Mouse (Mus musculus) stomach, embryonic 16.5 days (tissue): ENCODE measurements around the gene BC055324. TPM values are rescaled to one million over a fixed set of nuclear protein-coding genes. Genes with fewer than 3 reads are reported as not detected.

Experiments
- ATAC-seq: fragments of 200-750 bp; cut with Nextera tagmentation; 2 replicates; pipeline ENCODE4 v1.8.0; 2017; ENCODE audit warnings: moderate number of reproducible peaks, moderate TSS enrichment; ENCODE audit not compliant: insufficient read depth, low FRiP score
- H3K27ac ChIP-seq: fragments of 300-500 bp; sonication (generic); 2 replicates; pipeline ENCODE4 v1.5.1; 2014; ENCODE audit warnings: low read length
- H3K27me3 ChIP-seq: fragments of 300-500 bp; sonication (generic); 2 replicates; pipeline ENCODE4 v1.6.1; 2014; ENCODE audit warnings: low read length, control low read depth, mixed read lengths; ENCODE audit not compliant: control insufficient read depth, insufficient read depth
- H3K36me3 ChIP-seq: fragments of 300-500 bp; sonication (generic); 2 replicates; pipeline ENCODE4 v1.6.1; 2014; ENCODE audit warnings: low read length; ENCODE audit not compliant: control insufficient read depth, insufficient read depth
- H3K4me1 ChIP-seq: fragments of 300-500 bp; sonication (generic); 2 replicates; pipeline ENCODE4 v1.6.1; 2014; ENCODE audit warnings: low read length, control low read depth, mixed read lengths; ENCODE audit not compliant: control insufficient read depth, insufficient read depth
- H3K4me2 ChIP-seq: fragments of 300-500 bp; sonication (generic); 2 replicates; pipeline ENCODE4 v1.6.1; 2014; ENCODE audit warnings: low read depth, low read length, mixed read lengths
- H3K4me3 ChIP-seq: fragments of 300-500 bp; sonication (generic); replicated peaks from 2 replicates; pipeline ENCODE4 v1.5.1; 2014; ENCODE audit warnings: mild to moderate bottlenecking, low read length
- H3K9ac ChIP-seq: fragments of 300-500 bp; sonication (generic); 2 replicates; pipeline ENCODE4 v1.6.1; 2014; ENCODE audit warnings: low read length
- H3K9me3 ChIP-seq: fragments of 300-500 bp; sonication (generic); replicated peaks from 2 replicates; pipeline ENCODE4 v1.6.1; 2016; ENCODE audit warnings: low read length, control low read depth; ENCODE audit not compliant: control insufficient read depth
- WGBS: fragments of 180-500 bp; shearing (Covaris S2); extraction: QIAGEN DNeasy Blood & Tissue Kit; methylation state at CpG from one replicate; pipeline ENCODE4 v1.1.7; 2014; 5-methylcytosine and 5-hydroxymethylcytosine counted together
- polyA plus RNA-seq: library from polyadenylated mRNA; unstranded; fragments of >200 nt; fragmentation: Nextera tagmentation; extraction: Ambion mirVana; gene quantifications from 2 replicates; pipeline ENCODE4 v1.2.1, GENCODE M21; 2015

BC055324 gene
- polyA plus RNA-seq, 1 experiment from 2014 or later = 14.9 TPM

DNA sequence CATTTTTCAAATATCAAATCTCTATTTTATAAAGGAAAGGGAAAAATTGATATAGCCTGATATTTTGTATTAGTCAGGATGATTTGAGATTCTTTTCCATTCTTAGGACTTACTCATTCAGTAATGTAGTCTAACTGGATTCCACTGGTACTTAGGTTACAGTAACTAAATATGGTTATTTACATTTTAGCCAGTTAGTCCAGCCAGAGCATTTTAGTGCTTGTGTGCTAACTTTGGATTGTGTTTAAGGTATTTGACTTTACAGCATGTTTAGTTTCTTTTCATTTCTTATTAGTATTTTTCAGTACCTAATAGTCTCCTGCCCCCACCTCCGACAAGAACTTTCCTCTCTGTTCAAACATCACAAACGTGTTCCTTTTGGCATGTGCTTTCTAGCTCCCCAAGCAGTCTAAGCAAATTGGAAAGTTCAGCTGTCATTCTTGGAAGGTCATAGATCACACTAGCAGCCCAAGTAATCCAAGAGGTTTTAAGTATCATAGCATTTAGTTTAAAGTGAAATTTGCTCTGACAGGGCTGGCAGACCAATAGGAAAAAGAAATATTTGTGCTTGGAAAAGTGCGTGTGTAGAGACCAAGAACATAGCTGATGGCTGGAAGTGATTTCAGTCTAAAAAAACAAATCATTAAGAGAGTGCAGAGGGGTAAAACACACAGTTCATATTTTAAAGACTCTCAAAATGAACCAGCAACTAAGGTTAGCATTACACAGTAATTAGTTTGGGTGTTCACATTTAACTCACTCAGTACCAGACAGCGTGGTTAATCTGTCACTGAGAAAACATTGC is 87.4 kb downstream of the BC055324 start:
- H3K4me2 ChIP-seq = no peak overlapping the region
- H3K9me3 ChIP-seq = no peaks in the 10 kb centered on the region
- no peak overlapping the region for H3K4me3 ChIP-seq
- no peaks in the 10 kb centered on the region for H3K27me3 ChIP-seq
- no peak for ATAC-seq
- 27% methylated on average over 4 of the region's 4 CpGs for WGBS
- no peaks in the 10 kb centered on the region for H3K36me3 ChIP-seq
- peaks cover 3% of the 10 kb centered on the region; the same call in 1 of the 2 replicates for H3K4me1 ChIP-seq
- no peak overlapping the region for H3K27ac ChIP-seq
- no peak overlapping the region for H3K9ac ChIP-seq

DNA sequence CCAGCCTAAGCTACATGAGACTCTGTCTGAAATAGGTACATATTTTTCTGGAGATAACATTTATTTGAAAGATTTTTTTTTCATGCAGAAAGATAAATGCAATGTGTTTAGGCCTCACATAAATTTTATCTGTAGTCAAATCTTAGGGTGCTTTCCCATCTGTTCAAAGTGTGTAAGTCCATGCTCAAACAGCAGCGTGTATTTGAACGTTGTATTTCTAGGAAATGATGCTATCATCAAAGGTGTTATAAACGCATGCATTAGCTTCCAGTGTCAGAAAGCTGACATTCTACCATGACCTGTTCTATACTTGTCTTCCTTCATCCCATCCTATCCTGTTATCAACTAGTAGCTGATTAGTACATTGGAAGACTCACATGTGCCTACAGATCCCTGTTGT is 91.2 kb downstream of the BC055324 start:
- Histone ChIP-seq H3K27ac (no peak overlapping the region), H3K9me3 (no peaks in the 10 kb centered on the region), H3K36me3 (no peaks in the 10 kb centered on the region), H3K9ac (no peak overlapping the region), H3K27me3 (no peaks in the 10 kb centered on the region), H3K4me3 (no peak overlapping the region), H3K4me1 (peaks cover 3% of the 10 kb centered on the region; the same call in 1 of the 2 replicates), H3K4me2 (no peak overlapping the region)
- WGBS = 91% methylated on average over 3 of the region's 3 CpGs
- ATAC-seq = no peak

DNA sequence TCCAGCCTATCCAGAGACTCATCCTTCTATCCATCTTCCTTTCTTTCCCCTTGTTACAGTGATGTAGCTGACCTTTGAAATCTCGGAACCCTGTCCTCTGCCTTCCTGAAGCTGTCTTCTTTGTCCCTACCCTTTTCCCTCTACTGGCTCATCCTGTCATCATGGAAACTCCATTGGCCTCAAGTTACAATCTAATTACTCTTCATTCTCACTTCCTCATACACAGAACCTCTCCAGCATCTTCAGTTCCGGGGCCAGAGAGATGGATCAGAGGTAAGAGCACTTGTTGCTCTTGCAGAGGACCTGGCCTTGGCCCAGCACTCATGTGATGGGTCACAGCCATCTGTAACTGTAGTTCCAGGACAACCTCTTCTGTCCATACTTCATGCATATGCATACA is 94.4 kb downstream of the BC055324 start:
- 83% methylated on average over 2 of the region's 2 CpGs for WGBS
- H3K36me3 ChIP-seq = no peaks in the 10 kb centered on the region
- ATAC-seq = no peak
- no peaks in the 10 kb centered on the region for H3K27me3 ChIP-seq
- H3K27ac ChIP-seq = no peak overlapping the region
- no peaks in the 10 kb centered on the region for H3K4me1 ChIP-seq
- no peak overlapping the region for H3K9ac ChIP-seq
- no peak overlapping the region for H3K4me2 ChIP-seq
- no peaks in the 10 kb centered on the region for H3K9me3 ChIP-seq
- no peak overlapping the region for H3K4me3 ChIP-seq

DNA sequence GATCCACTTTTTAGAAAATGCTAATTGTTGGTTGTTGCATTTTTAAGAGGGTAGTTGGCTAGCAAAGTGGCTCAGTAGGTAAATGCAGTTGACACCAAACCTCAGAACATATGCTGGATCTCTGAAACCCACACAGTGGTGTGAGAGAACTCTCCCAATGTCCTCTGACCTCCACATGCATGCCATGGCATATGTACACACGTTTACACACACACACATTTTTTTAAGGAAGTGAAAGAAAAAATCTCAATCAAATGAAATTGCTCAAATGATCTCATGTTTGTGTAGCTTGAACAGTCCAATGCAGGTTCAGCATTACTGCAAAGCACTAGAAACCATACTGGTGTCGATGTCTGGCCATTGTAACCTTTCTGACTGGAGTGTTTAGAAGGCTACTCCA is 95.0 kb downstream of the BC055324 start:
- Histone ChIP-seq H3K4me1 (no peaks in the 10 kb centered on the region), H3K27me3 (no peaks in the 10 kb centered on the region), H3K27ac (no peak overlapping the region), H3K9me3 (no peaks in the 10 kb centered on the region), H3K4me3 (no peak overlapping the region), H3K36me3 (no peaks in the 10 kb centered on the region), H3K4me2 (no peak overlapping the region), H3K9ac (no peak overlapping the region)
- no peak for ATAC-seq
- WGBS = 84% methylated on average over 2 of the region's 2 CpGs

DNA sequence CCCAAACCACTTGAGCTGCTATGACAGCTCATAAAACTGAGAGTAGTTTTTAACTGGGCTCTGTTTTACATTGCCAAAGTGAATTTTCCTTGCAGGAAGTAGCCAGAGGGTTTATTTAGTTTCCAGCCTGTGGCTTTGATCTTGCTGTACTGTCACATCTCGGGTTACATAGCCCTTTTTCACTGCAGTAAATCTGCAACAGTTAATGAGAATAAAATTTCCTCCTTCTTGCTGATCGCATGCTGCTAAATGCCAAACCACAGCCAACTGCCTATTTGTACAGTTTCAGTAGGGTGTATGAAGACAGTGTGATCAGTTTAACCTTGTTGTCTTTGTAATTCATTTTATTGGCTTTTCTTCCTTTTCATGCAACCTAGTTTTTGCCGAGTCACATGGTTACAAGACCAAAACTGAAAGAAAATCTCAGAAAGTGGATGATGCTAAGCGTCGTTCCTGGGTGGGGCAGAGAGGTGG is 96.3 kb downstream of the BC055324 start:
- H3K27ac ChIP-seq = no peak overlapping the region
- ATAC-seq = no peak
- no peaks in the 10 kb centered on the region for H3K36me3 ChIP-seq
- no peaks in the 10 kb centered on the region for H3K27me3 ChIP-seq
- no peak overlapping the region for H3K4me2 ChIP-seq
- no peak overlapping the region for H3K9ac ChIP-seq
- H3K4me1 ChIP-seq = no peaks in the 10 kb centered on the region
- 54% methylated on average over 5 of the region's 5 CpGs for WGBS
- no peak overlapping the region for H3K4me3 ChIP-seq
- no peaks in the 10 kb centered on the region for H3K9me3 ChIP-seq

Other genes with a start within 250 kb of the BC055324 start
- gene Kifap3, start 215.2 kb downstream of the BC055324 start, polyA plus RNA-seq = 27.5 and 27.7 TPM in 2 replicates
- gene Scyl3, start 65.7 kb downstream of the BC055324 start, polyA plus RNA-seq = 14.6 and 16.8 TPM in 2 replicates
- 8.1 and 8.3 TPM in 2 replicates for gene Mettl18, start 93 bp upstream of the BC055324 start, polyA plus RNA-seq
- 0.05 TPM in 1 of 2 replicates, not detected in the other for gene Sele, start 53.4 kb upstream of the BC055324 start, polyA plus RNA-seq
- 3.3 and 4.7 TPM in 2 replicates for gene Sell, start 67.2 kb upstream of the BC055324 start, polyA plus RNA-seq
- gene Selp, start 120.5 kb upstream of the BC055324 start, polyA plus RNA-seq = 0.26 and 0.29 TPM in 2 replicates
- 1.3 and 1.8 TPM in 2 replicates for gene F5, start 157.0 kb upstream of the BC055324 start, polyA plus RNA-seq